Mouse (Mus musculus): ENCODE results near the gene Mtx3.

GRCm38 (mm10) chr13:92882271-92882985 is 37.9 kb downstream of the Mtx3 start:
- TF ChIP-seq POLR2A (IDR thresholded peaks at IDR 0.05; ENCODE audit: insufficient read depth, low read depth, low read length): no peak
- TF ChIP-seq CTCF (IDR thresholded peaks at IDR 0.05; ENCODE audit: insufficient read depth, low read depth, low read length): no peak

All from olfactory bulb, adult 2 months (tissue).